Mouse (Mus musculus): ENCODE data around the gene Cog1. TPM values are rescaled to one million over a fixed set of nuclear protein-coding genes. Genes with fewer than 3 reads are reported as not detected.

Gene Cog1
- polyA plus RNA-seq, 1 experiment from 2014 or later = 35.6 TPM

DNA sequence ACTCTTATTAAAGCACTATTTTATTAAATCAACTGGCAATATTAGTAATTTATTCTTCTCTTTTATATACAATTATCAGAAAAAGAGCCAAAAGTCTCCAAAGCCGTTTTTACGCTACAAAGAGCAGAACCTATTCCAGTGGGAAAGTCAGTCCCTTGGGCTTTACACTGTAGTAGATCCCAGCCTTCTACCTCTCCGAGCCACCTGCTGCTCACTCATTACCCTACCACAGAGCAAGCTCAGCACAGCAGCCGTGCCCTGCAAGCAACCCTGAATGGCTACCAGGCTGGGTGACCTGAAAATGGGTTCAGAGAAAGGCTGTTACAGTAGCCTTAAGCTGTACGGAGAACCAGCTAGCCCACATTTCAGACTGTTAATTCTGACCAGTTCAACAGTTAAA, 25.6 kb downstream of the Cog1 start:
- ATAC-seq (ENCODE audit: low FRiP score) = no peak
- Histone ChIP-seq H3K9ac (no peak overlapping the region), H3K4me1 (replicated peaks) (peaks cover 13% of the 10 kb centered on the region; the same call in 1 of the 2 replicates), H3K4me2 (no peak overlapping the region), H3K4me3 (no peak overlapping the region), H3K36me3 (peaks cover 64% of the 10 kb centered on the region), H3K9me3 (no peaks in the 10 kb centered on the region), H3K27me3 (no peaks in the 10 kb centered on the region), H3K27ac (no peak overlapping the region)
- WGBS = 84% methylated on average over 5 of the region's 5 CpGs

GRCm38 (mm10) chr11:113676847-113677246, 27.9 kb downstream of the Cog1 start:
- Histone ChIP-seq H3K9me3 (no peaks in the 10 kb centered on the region), H3K36me3 (peaks cover 47% of the 10 kb centered on the region), H3K27me3 (no peaks in the 10 kb centered on the region), H3K4me2 (no peak overlapping the region), H3K4me3 (no peak overlapping the region), H3K27ac (no peak overlapping the region), H3K9ac (no peak overlapping the region), H3K4me1 (replicated peaks) (peaks cover 31% of the 10 kb centered on the region)
- WGBS = 78% methylated on average over 2 of the region's 2 CpGs
- ATAC-seq (ENCODE audit: low FRiP score) = no peak

- Histone ChIP-seq H3K36me3 (peaks cover 42% of the 10 kb centered on the region), H3K4me1 (replicated peaks) (peaks cover 35% of the 10 kb centered on the region), H3K9me3 (no peaks in the 10 kb centered on the region), H3K9ac (no peak overlapping the region), H3K4me3 (no peak overlapping the region), H3K27ac (no peak overlapping the region), H3K27me3 (no peaks in the 10 kb centered on the region), H3K4me2 (no peak overlapping the region)
- 96% methylated on average over 2 of the region's 2 CpGs for WGBS
- ATAC-seq (ENCODE audit: low FRiP score) = no peak
These were observed 28.4 kb downstream of the Cog1 start for GRCm38 (mm10) chr11:113677378-113677777.

- no peak overlapping the region for H3K4me3 ChIP-seq
- no peaks in the 10 kb centered on the region for H3K27me3 ChIP-seq
- no peak overlapping the region for H3K27ac ChIP-seq
- peaks cover 43% of the 10 kb centered on the region for H3K4me1 ChIP-seq (replicated peaks)
- peaks cover 32% of the 10 kb centered on the region for H3K36me3 ChIP-seq
- 0 out of 2 replicates have a peak overlapping the region, but pooled peaks have one; percentile 3 for H3K9ac ChIP-seq
- H3K9me3 ChIP-seq = no peaks in the 10 kb centered on the region
- H3K4me2 ChIP-seq = no peak overlapping the region
- WGBS = 89% methylated on average over 8 of the region's 8 CpGs
- no peak for ATAC-seq (ENCODE audit: low FRiP score)
These were observed 29.4 kb downstream of the Cog1 start for GRCm38 (mm10) chr11:113678373-113678772.

DNA sequence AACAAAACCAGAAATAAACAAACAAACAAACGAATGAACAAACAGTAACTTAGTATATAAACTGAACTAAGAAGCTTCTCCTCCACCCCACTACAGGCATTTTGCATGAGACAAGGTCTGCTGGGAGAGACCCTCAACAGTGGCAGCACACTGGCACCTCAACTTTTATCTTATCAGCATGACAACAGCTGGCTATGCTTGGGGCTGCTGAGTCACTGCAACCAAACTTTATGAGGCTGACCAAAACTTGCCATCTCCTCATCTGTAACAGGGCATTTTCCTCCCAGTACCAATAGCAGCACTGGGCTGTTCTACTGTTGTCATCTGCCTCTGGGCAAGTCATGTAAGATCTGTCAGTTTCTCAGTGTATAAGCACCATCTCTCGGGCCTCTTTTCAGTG, 32.0 kb downstream of the Cog1 start:
- H3K4me1 ChIP-seq (replicated peaks) = peaks cover 56% of the 10 kb centered on the region
- H3K9ac ChIP-seq = 0 out of 2 replicates have a peak overlapping the region, but pooled peaks have one; percentile 8
- no peaks in the 10 kb centered on the region for H3K27me3 ChIP-seq
- no peaks in the 10 kb centered on the region for H3K9me3 ChIP-seq
- 92% methylated on average over 2 of the region's 2 CpGs for WGBS
- H3K27ac ChIP-seq = no peak overlapping the region
- no peak overlapping the region for H3K4me3 ChIP-seq
- ATAC-seq (ENCODE audit: low FRiP score) = no peak
- H3K4me2 ChIP-seq = no peak overlapping the region
- H3K36me3 ChIP-seq = peaks cover 12% of the 10 kb centered on the region

GRCm38 (mm10) chr11:113681979-113682378, 33.0 kb downstream of the Cog1 start:
- ATAC-seq (ENCODE audit: low FRiP score) = no peak
- peaks cover 66% of the 10 kb centered on the region for H3K4me1 ChIP-seq (replicated peaks)
- H3K9me3 ChIP-seq = no peaks in the 10 kb centered on the region
- H3K27me3 ChIP-seq = no peaks in the 10 kb centered on the region
- peak overlapping the region; percentile 93; the same call in 1 of the 2 replicates for H3K4me3 ChIP-seq
- H3K36me3 ChIP-seq = peaks cover 1% of the 10 kb centered on the region
- H3K9ac ChIP-seq = no peak overlapping the region; the same call in 1 of the 2 replicates
- H3K27ac ChIP-seq = no peak overlapping the region
- H3K4me2 ChIP-seq = peak overlapping the region; percentile 94

- H3K4me3 ChIP-seq = peak overlapping the region; percentile 93
- 3% methylated on average over 38 of the region's 38 CpGs for WGBS
- peak overlapping the region; percentile 94 for H3K4me2 ChIP-seq
- peaks cover 6% of the 10 kb centered on the region for H3K36me3 ChIP-seq
- peak; percentile 41; the same call in 1 of the 2 replicates for ATAC-seq (ENCODE audit: low FRiP score)
- H3K4me1 ChIP-seq (replicated peaks) = peaks cover 65% of the 10 kb centered on the region
- H3K9me3 ChIP-seq = no peaks in the 10 kb centered on the region
- no peaks in the 10 kb centered on the region for H3K27me3 ChIP-seq
- peak overlapping the region; percentile 96 for H3K27ac ChIP-seq
- peak overlapping the region; percentile 93 for H3K9ac ChIP-seq
These were observed 34.1 kb downstream of the Cog1 start for GRCm38 (mm10) chr11:113682897-113683626.

GRCm38 (mm10) chr11:113683627-113683956, 34.6 kb downstream of the Cog1 start:
- H3K4me1 ChIP-seq (replicated peaks) = peaks cover 60% of the 10 kb centered on the region
- H3K4me3 ChIP-seq = peak overlapping the region; percentile 93
- peaks cover 11% of the 10 kb centered on the region for H3K36me3 ChIP-seq
- peak overlapping the region; percentile 94 for H3K4me2 ChIP-seq
- ATAC-seq (ENCODE audit: low FRiP score) = peak; percentile 75
- H3K9ac ChIP-seq = peak overlapping the region; percentile 93
- no peaks in the 10 kb centered on the region for H3K9me3 ChIP-seq
- H3K27ac ChIP-seq = peak overlapping the region; percentile 96
- H3K27me3 ChIP-seq = no peaks in the 10 kb centered on the region
- WGBS = under 1% methylated on average over 29 of the region's 38 CpGs

GRCm38 (mm10) chr11:113683957-113684706, 35.2 kb downstream of the Cog1 start, which contains the start of the genes Fam104a and D11Wsu47e:
Gene Fam104a, minus strand, starts transcription at chr11:113684155.
Gene D11Wsu47e, plus strand, starts transcription at chr11:113684412.
- H3K4me1 ChIP-seq (replicated peaks) = peaks cover 57% of the 10 kb centered on the region

GRCm38 (mm10) chr11:113684707-113685426, 35.9 kb downstream of the Cog1 start:
- H3K36me3 ChIP-seq = peaks cover 24% of the 10 kb centered on the region
- H3K4me1 ChIP-seq (replicated peaks) = peaks cover 52% of the 10 kb centered on the region
- H3K4me3 ChIP-seq = peak overlapping the region; percentile 93
- H3K4me2 ChIP-seq = peak overlapping the region; percentile 94
- no peak for ATAC-seq (ENCODE audit: low FRiP score)
- WGBS = 44% methylated on average over 25 of the region's 25 CpGs
- H3K9me3 ChIP-seq = no peaks in the 10 kb centered on the region
- no peaks in the 10 kb centered on the region for H3K27me3 ChIP-seq
- H3K9ac ChIP-seq = peak overlapping the region; percentile 81
- H3K27ac ChIP-seq = peak overlapping the region; percentile 96

More at GRCm38 (mm10) chr11:113683957-113684706, 35.2 kb downstream of the Cog1 start, which contains the start of the genes Fam104a and D11Wsu47e:
- WGBS = under 1% methylated on average over 73 of the region's 73 CpGs
- H3K36me3 ChIP-seq = peaks cover 16% of the 10 kb centered on the region
- peak within 1 kb of the TSS; percentile 94 for H3K4me2 ChIP-seq
- peak within 1 kb of the TSS; percentile 96 for H3K27ac ChIP-seq
- peak; percentile 96 for ATAC-seq (ENCODE audit: low FRiP score)
- H3K4me3 ChIP-seq = peak within 1 kb of the TSS; percentile 93
- H3K27me3 ChIP-seq = no peaks in the 10 kb centered on the region
- H3K9ac ChIP-seq = peak within 1 kb of the TSS; percentile 93
- no peaks in the 10 kb centered on the region for H3K9me3 ChIP-seq

GRCm38 (mm10) chr11:113687031-113687430, 38.1 kb downstream of the Cog1 start:
- 28% methylated on average over 2 of the region's 2 CpGs for WGBS
- ATAC-seq (ENCODE audit: low FRiP score) = no peak

GRCm38 (mm10) chr11:113690506-113690905, 41.5 kb downstream of the Cog1 start:
- no peak overlapping the region for H3K9ac ChIP-seq
- peaks cover 78% of the 10 kb centered on the region for H3K36me3 ChIP-seq

More at GRCm38 (mm10) chr11:113687031-113687430, 38.1 kb downstream of the Cog1 start:
- Histone ChIP-seq H3K9ac (no peak overlapping the region), H3K9me3 (no peaks in the 10 kb centered on the region), H3K36me3 (peaks cover 44% of the 10 kb centered on the region), H3K4me3 (no peak overlapping the region), H3K27me3 (no peaks in the 10 kb centered on the region), H3K4me1 (replicated peaks) (peaks cover 38% of the 10 kb centered on the region), H3K27ac (peak overlapping the region; percentile 23; the same call in 1 of the 2 replicates), H3K4me2 (no peak overlapping the region)

More at GRCm38 (mm10) chr11:113690506-113690905, 41.5 kb downstream of the Cog1 start:
- Histone ChIP-seq H3K4me3 (no peak overlapping the region), H3K27ac (no peak overlapping the region), H3K4me2 (no peak overlapping the region), H3K4me1 (replicated peaks) (peaks cover 19% of the 10 kb centered on the region), H3K9me3 (0 out of 2 replicates have a peak, but pooled peaks cover 5% of the 10 kb centered on the region), H3K27me3 (no peaks in the 10 kb centered on the region)
- 89% methylated on average over 12 of the region's 12 CpGs for WGBS
- ATAC-seq (ENCODE audit: low FRiP score) = no peak

All from hindbrain, embryonic 13.5 days (tissue).